Mouse (Mus musculus) liver, embryonic 14.5 days (tissue): ENCODE results near the gene Acot6.

Experiments
- CTCF ChIP-seq: IDR thresholded peaks from 2 replicates; pipeline ENCODE4 v1.5.1; 2016; ENCODE audit warnings: antibody characterized with exemption, low read depth, control low read depth
- EP300 ChIP-seq: IDR thresholded peaks from 2 replicates; pipeline ENCODE4 v1.6.1; 2016; ENCODE audit warnings: antibody characterized with exemption, low read depth

GRCm38 (mm10) chr12:84160491-84160890 is 60.0 kb downstream of the Acot6 start:
- TF ChIP-seq EP300: no peak
- TF ChIP-seq CTCF: no peak
